Mouse (Mus musculus) heart, embryonic 11.5 days (tissue): ENCODE measurements around the gene Polr3gl. TPM values are rescaled to one million over a fixed set of nuclear protein-coding genes. Genes with fewer than 3 reads are reported as not detected.

Source experiments
- ATAC-seq: fragments of 200-750 bp; cut with Nextera tagmentation; replicated peaks from 2 replicates; pipeline ENCODE4 v1.8.0; 2017; ENCODE audit warnings: moderate library complexity; ENCODE audit not compliant: insufficient number of reproducible peaks, low FRiP score, low TSS enrichment
- H3K27ac ChIP-seq: fragments of 300-500 bp; sonication (generic); 2 replicates; pipeline ENCODE4 v1.5.1; 2014; ENCODE audit warnings: mild to moderate bottlenecking, low read depth, low read length
- H3K27me3 ChIP-seq: fragments of 300-500 bp; sonication (generic); 2 replicates; pipeline ENCODE4 v1.6.1; 2014; ENCODE audit warnings: mild to moderate bottlenecking, low read length, mixed read lengths; ENCODE audit not compliant: control insufficient read depth, insufficient read depth
- H3K36me3 ChIP-seq: fragments of 300-500 bp; sonication (generic); 2 replicates; pipeline ENCODE4 v1.6.1; 2014; ENCODE audit warnings: mild to moderate bottlenecking, low read length, moderate library complexity, mixed read lengths; ENCODE audit not compliant: control insufficient read depth, insufficient read depth
- H3K4me1 ChIP-seq: fragments of 300-500 bp; sonication (generic); 2 replicates; pipeline ENCODE4 v1.6.1; 2014; ENCODE audit warnings: low read length; ENCODE audit not compliant: control insufficient read depth, insufficient read depth
- H3K4me2 ChIP-seq: fragments of 300-500 bp; sonication (generic); 2 replicates; pipeline ENCODE4 v1.6.1; 2014; ENCODE audit warnings: mild to moderate bottlenecking, moderate library complexity
- H3K4me3 ChIP-seq: fragments of 300-500 bp; sonication (generic); 2 replicates; pipeline ENCODE4 v1.5.1; 2014; ENCODE audit warnings: low read depth, low read length
- H3K9ac ChIP-seq: fragments of 300-500 bp; sonication (generic); 2 replicates; pipeline ENCODE4 v1.6.1; 2014; ENCODE audit warnings: mild to moderate bottlenecking, low read depth, low read length, moderate library complexity
- H3K9me3 ChIP-seq: fragments of 300-500 bp; sonication (generic); replicated peaks from 2 replicates; pipeline ENCODE4 v1.6.1; 2016; ENCODE audit warnings: low read length; ENCODE audit not compliant: control insufficient read depth
- WGBS: fragments of 180-500 bp; shearing (Covaris S2); extraction: QIAGEN DNeasy Blood & Tissue Kit; methylation state at CpG from one replicate; pipeline ENCODE4 v1.1.7; 2014; ENCODE audit not compliant: insufficient replicate concordance; 5-methylcytosine and 5-hydroxymethylcytosine counted together
- polyA plus RNA-seq: library from polyadenylated mRNA; unstranded; fragments of >200 nt; fragmentation: Nextera tagmentation; extraction: Ambion mirVana; gene quantifications from 2 replicates; pipeline ENCODE4 v1.2.1, GENCODE M21; 2014

Gene Polr3gl
- polyA plus RNA-seq, 1 experiment from 2014 or later, result 23.8 TPM

- Histone ChIP-seq H3K27ac (peak overlapping the region; percentile 59; the same call in 1 of the 2 replicates), H3K4me1 (peaks cover 44% of the 10 kb centered on the region)
- WGBS, result 71% methylated on average over 4 of the region's 4 CpGs
These were observed 14.7 kb downstream of the Polr3gl start for GRCm38 (mm10) chr3:96579239-96579750.

GRCm38 (mm10) chr3:96578561-96579238, 15.3 kb downstream of the Polr3gl start:
- ATAC-seq, result no peak

More at GRCm38 (mm10) chr3:96579239-96579750, 14.7 kb downstream of the Polr3gl start:
- ATAC-seq, result no peak
- Histone ChIP-seq H3K9me3 (no peaks in the 10 kb centered on the region), H3K9ac (0 out of 2 replicates have a peak overlapping the region, but pooled peaks have one; percentile 10), H3K36me3 (no peaks in the 10 kb centered on the region), H3K27me3 (no peaks in the 10 kb centered on the region), H3K4me3 (no peak overlapping the region), H3K4me2 (no peak overlapping the region)

GRCm38 (mm10) chr3:96577566-96577965, 16.4 kb downstream of the Polr3gl start:
- Histone ChIP-seq H3K4me1 (peaks cover 55% of the 10 kb centered on the region), H3K36me3 (no peaks in the 10 kb centered on the region), H3K9ac (peak overlapping the region; percentile 63), H3K27ac (peak overlapping the region; percentile 98), H3K9me3 (no peaks in the 10 kb centered on the region), H3K4me2 (peak overlapping the region; percentile 51), H3K27me3 (no peaks in the 10 kb centered on the region), H3K4me3 (no peak overlapping the region; the same call in 1 of the 2 replicates)
- ATAC-seq, result no peak
- WGBS, result 74% methylated on average over 4 of the region's 4 CpGs

More at GRCm38 (mm10) chr3:96578561-96579238, 15.3 kb downstream of the Polr3gl start:
- Histone ChIP-seq H3K9ac (no peak overlapping the region), H3K36me3 (no peaks in the 10 kb centered on the region), H3K4me2 (no peak overlapping the region), H3K4me3 (no peak overlapping the region), H3K9me3 (no peaks in the 10 kb centered on the region), H3K27ac (0 out of 2 replicates have a peak overlapping the region, but pooled peaks have one; percentile 22), H3K4me1 (peaks cover 50% of the 10 kb centered on the region), H3K27me3 (no peaks in the 10 kb centered on the region)
- WGBS, result 77% methylated on average over 12 of the region's 12 CpGs

- peaks cover 56% of the 10 kb centered on the region for H3K4me1 ChIP-seq
These were observed 17.1 kb downstream of the Polr3gl start, which contains the start of gene Gm16253 for GRCm38 (mm10) chr3:96576690-96577541. Gm16253 (plus strand) TSS chr3:96576984.

GRCm38 (mm10) chr3:96576005-96576658, 17.8 kb downstream of the Polr3gl start:
- Histone ChIP-seq H3K27me3 (no peaks in the 10 kb centered on the region), H3K4me2 (peak overlapping the region; percentile 51), H3K4me1 (peaks cover 59% of the 10 kb centered on the region), H3K27ac (peak overlapping the region; percentile 98), H3K4me3 (peak overlapping the region; percentile 28), H3K9me3 (no peaks in the 10 kb centered on the region), H3K9ac (peak overlapping the region; percentile 63), H3K36me3 (no peaks in the 10 kb centered on the region)
- WGBS, result 39% methylated on average over 14 of the region's 14 CpGs
- no peak for ATAC-seq

More at GRCm38 (mm10) chr3:96576690-96577541, 17.1 kb downstream of the Polr3gl start, which contains the start of gene Gm16253:
- H3K36me3 ChIP-seq, result no peaks in the 10 kb centered on the region
- H3K9ac ChIP-seq, result peak within 1 kb of the TSS; percentile 63
- 12% methylated on average over 17 of the region's 17 CpGs for WGBS
- H3K4me3 ChIP-seq, result peak within 1 kb of the TSS; percentile 28
- H3K4me2 ChIP-seq, result peak within 1 kb of the TSS; percentile 51
- ATAC-seq, result peak; percentile 89
- peak within 1 kb of the TSS; percentile 98 for H3K27ac ChIP-seq
- H3K27me3 ChIP-seq, result no peaks in the 10 kb centered on the region
- no peaks in the 10 kb centered on the region for H3K9me3 ChIP-seq

GRCm38 (mm10) chr3:96575272-96575984, 18.6 kb downstream of the Polr3gl start:
- H3K27me3 ChIP-seq, result no peaks in the 10 kb centered on the region
- H3K36me3 ChIP-seq, result no peaks in the 10 kb centered on the region
- peak overlapping the region; percentile 98 for H3K27ac ChIP-seq
- 90% methylated on average over 8 of the region's 8 CpGs for WGBS
- H3K9me3 ChIP-seq, result no peaks in the 10 kb centered on the region
- peaks cover 54% of the 10 kb centered on the region for H3K4me1 ChIP-seq
- no peak overlapping the region for H3K9ac ChIP-seq
- no peak for ATAC-seq
- peak overlapping the region; percentile 51; the same call in 1 of the 2 replicates for H3K4me2 ChIP-seq
- H3K4me3 ChIP-seq, result no peak overlapping the region

- H3K4me1 ChIP-seq, result peaks cover 46% of the 10 kb centered on the region
These were observed 20.1 kb downstream of the Polr3gl start for GRCm38 (mm10) chr3:96573611-96574511.

More at GRCm38 (mm10) chr3:96573611-96574511, 20.1 kb downstream of the Polr3gl start:
- H3K27ac ChIP-seq, result peak overlapping the region; percentile 15; the same call in 1 of the 2 replicates
- H3K9me3 ChIP-seq, result no peaks in the 10 kb centered on the region
- no peaks in the 10 kb centered on the region for H3K36me3 ChIP-seq
- no peak for ATAC-seq
- H3K27me3 ChIP-seq, result no peaks in the 10 kb centered on the region
- no peak overlapping the region for H3K4me3 ChIP-seq
- 48% methylated on average over 19 of the region's 19 CpGs for WGBS
- peak overlapping the region; percentile 11; the same call in 1 of the 2 replicates for H3K4me2 ChIP-seq
- 0 out of 2 replicates have a peak overlapping the region, but pooled peaks have one; percentile 10 for H3K9ac ChIP-seq
